Mouse (Mus musculus): ENCODE results near the gene Lefty1.

Lefty1 gene

GRCm38 (mm10) chr1:180934467-180935419 lies at the start of gene Lefty1:
TSS of gene Lefty1 (plus strand) at chr1:180935022.
- no peak for DNase-seq

GRCm38 (mm10) chr1:180888556-180889042 lies 46.2 kb upstream of the Lefty1 start:
- DNase-seq = peak; percentile 44

DNA sequence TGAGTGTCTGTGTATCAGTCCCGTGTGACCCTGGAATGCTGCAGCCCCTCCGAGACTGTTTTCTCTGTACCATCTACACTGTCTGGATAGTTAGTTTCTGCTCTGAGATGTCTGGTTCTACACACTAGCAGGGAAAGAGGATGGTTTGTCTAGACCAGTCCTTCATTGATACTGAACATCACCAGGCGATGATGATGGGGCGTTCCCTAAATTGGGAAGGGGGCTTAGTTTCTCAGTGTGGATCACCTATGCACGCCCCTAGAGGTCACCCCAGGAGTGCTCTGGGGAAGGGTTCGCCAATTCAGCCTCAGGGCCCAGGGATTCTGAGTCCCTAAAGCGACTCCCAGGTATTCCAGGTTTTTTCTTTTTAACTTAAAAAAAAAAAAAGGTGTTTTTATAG lies 45.6 kb upstream of the Lefty1 start:
- DNase-seq = no peak

GRCm38 (mm10) chr1:180889841-180890240 lies 45.0 kb upstream of the Lefty1 start:
- peak; percentile 84 for DNase-seq

DNA sequence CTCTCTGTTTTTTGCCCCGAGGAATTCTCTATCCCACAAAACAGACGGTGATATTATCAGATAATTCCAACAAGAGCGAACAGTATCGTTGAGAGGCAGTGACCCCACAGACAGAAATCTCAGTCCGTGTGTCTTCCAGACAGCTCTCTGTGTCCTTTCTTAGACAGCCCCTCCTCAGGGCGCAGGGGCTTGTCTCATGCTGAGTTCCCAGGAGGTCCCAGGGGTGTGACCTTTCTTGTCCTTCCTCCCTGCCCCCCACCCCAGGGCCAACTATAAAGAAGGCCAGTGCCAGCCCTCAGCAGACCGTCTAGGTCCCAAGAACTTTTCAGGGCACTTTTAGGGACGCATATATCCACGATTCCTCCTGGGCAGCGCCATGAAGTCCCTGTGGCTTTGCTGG lies 42.0 kb upstream of the Lefty1 start, which contains the start of gene Lefty2:
TSS of gene Lefty2 (plus strand) at position 301 of the 400 bp plus-strand sequence.
- no peak for DNase-seq

GRCm38 (mm10) chr1:180894088-180894987 lies 40.5 kb upstream of the Lefty1 start:
- DNase-seq = peak; percentile 29

DNA sequence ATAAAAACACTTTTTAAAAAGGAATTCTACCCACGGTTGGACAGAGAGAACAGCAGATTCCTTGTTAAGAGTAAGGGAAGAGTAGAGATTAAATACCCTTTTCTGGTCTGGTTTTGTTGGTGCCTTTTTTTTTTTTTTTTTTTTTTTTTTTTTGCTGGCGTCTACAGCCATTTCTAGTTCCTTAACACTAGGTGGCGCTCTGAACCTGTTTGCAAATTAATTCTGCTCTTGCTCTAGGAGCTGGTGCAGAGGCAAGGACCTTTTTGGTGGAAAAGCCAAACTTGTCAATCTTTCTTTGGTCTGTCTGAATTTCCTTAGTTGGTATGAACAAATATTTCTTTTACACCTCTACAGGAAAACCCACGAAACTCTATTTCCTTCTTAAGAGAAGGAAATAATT lies 33.7 kb upstream of the Lefty1 start:
- DNase-seq = no peak

GRCm38 (mm10) chr1:180902915-180903314 lies 31.9 kb upstream of the Lefty1 start:
- no peak for DNase-seq

DNA sequence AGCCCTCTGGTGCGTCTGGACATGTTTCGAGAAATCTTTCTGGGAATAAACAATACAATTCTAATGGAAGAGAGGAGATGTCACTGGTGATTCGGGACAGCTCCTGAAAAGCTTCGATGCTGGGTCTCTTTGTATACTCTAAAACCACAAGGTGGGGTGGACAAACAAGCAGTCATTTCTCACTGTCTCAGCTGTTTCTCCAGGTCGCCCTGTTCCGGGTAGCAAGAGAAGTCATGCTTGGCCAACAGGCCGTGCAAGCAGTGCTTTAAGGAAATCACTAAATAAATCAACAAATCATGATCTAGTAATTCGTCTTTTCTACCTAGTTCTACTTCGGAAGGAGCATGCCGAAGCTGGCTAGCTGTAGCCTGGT lies 31.2 kb upstream of the Lefty1 start:
- DNase-seq = no peak

- DNase-seq = peak; percentile 95
These were observed 30.6 kb upstream of the Lefty1 start, which contains the start of gene Pycr2 for GRCm38 (mm10) chr1:180904039-180904814. TSS of gene Pycr2 (plus strand) at chr1:180904293.

GRCm38 (mm10) chr1:180904815-180905080 lies 30.1 kb upstream of the Lefty1 start:
- peak; percentile 29 for DNase-seq

DNA sequence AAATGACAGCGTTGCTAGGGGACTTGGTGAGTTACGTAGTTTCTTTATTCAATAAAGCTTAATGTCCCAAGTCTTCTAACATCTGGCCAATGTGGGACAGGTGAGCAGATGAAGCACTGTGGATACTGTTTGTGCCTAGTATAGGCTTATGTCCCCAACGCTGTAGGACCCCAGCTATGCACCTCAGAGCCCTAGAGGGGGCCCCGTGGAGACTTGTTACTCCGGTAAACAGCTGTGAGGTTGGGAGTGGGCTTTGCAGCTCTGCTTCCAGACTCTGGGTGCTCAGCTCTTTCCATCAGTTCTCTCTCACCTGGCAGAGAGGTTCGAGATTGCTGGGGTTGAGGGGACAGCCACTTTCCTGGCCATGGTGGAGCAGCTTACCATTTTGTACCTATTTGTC lies 29.5 kb upstream of the Lefty1 start:
- DNase-seq = peak; percentile 60

- peak; percentile 48 for DNase-seq
These were observed 28.9 kb upstream of the Lefty1 start for GRCm38 (mm10) chr1:180905876-180906275.

GRCm38 (mm10) chr1:180906461-180907147 lies 28.2 kb upstream of the Lefty1 start:
- peak; percentile 65 for DNase-seq

DNA sequence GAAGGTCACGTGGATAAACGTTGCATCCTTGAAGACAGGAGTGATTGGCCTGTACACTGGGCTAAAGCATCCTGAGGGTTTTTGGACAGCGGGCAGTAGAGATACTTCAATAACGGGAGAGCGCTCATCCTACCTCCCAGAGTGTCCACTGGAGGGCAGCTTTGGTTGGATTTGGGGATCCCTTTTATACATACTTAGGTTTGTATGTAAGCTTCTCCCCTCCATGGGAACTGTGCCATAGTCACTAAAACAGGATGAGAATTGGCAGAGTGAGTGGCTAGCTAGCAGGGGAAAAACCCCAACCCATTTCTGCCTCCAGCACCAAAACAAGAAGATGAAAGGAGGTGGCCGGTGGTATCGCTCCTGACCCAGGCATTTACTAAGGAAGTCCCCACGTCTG lies 23.7 kb upstream of the Lefty1 start:
- no peak for DNase-seq

- peak; percentile 54 for DNase-seq
These were observed 23.1 kb upstream of the Lefty1 start for GRCm38 (mm10) chr1:180911653-180912287.

DNA sequence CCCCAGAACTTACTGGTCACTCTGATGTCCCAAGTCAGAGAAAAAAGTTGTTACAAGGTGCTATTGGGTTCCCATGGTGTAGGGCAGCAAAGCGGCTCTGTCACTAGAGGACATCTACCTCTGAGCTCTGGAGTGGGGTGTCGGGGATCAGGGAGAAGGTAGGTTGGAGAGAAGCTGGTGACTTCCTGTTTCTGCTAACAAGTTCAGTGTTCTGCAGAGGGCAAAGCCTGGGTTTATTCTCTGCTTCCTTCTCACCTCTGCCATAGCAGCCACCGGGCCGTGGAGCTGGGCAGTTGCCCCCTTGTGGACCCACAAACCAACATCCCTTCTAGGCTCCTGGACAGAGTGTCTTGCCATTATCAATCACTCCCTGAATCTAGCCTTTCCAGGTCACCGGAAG lies 22.0 kb upstream of the Lefty1 start:
- DNase-seq = peak; percentile 51

- DNase-seq = no peak
These were observed 21.0 kb upstream of the Lefty1 start for GRCm38 (mm10) chr1:180913797-180914196.

- peak; percentile 46 for DNase-seq
These were observed 18.4 kb upstream of the Lefty1 start for GRCm38 (mm10) chr1:180916425-180916824.

- DNase-seq = no peak
These were observed 17.8 kb upstream of the Lefty1 start for GRCm38 (mm10) chr1:180917053-180917452.

- DNase-seq = peak; percentile 61
These were observed 15.1 kb upstream of the Lefty1 start for GRCm38 (mm10) chr1:180919686-180920085.
